Mouse (Mus musculus) megakaryocyte, embryonic 14.5 days (primary cell): ENCODE data around the gene Kank2. TPM values are rescaled to one million over a fixed set of nuclear protein-coding genes. Genes with fewer than 3 reads are reported as not detected.
"Not testable (repeated sequence)": the region's sequence is repeated elsewhere in the genome, so short reads cannot be mapped to it uniquely, and the experiment has no call there.

Experiments used
- H3K27me3 ChIP-seq: replicated peaks from 2 replicates; pipeline ENCODE3; 2012; ENCODE audit warnings: inconsistent platforms
- H3K36me3 ChIP-seq: replicated peaks from 2 replicates; pipeline ENCODE3; 2012; ENCODE audit warnings: low read length, inconsistent platforms, mixed read lengths
- H3K4me1 ChIP-seq: 2 replicates; pipeline ENCODE4 v1.6.1; 2012; ENCODE audit warnings: inconsistent platforms
- H3K4me3 ChIP-seq: replicated peaks from 2 replicates; pipeline ENCODE3; 2012; ENCODE audit warnings: moderate library complexity, mild to moderate bottlenecking, inconsistent platforms
- H3K9me3 ChIP-seq: 2 replicates; pipeline ENCODE4 v1.6.1; 2012; ENCODE audit warnings: inconsistent platforms
- FLI1 ChIP-seq: IDR thresholded peaks from 2 replicates; pipeline ENCODE4 v1.6.1; 2012; ENCODE audit warnings: low read length, inconsistent platforms, mixed read lengths
- GATA1 ChIP-seq: IDR thresholded peaks from 3 replicates; pipeline ENCODE4 v1.6.1; 2012; ENCODE audit warnings: mixed read lengths, low read length, inconsistent platforms, borderline replicate concordance
- polyA plus RNA-seq: library from polyadenylated mRNA; stranded (reverse); fragments of >175 nt; gene quantifications from 2 replicates; pipeline ENCODE4 v1.2.3, GENCODE M21; 2012; ENCODE audit warnings: low replicate concordance; ENCODE audit not compliant: insufficient read depth

The Kank2 gene
- polyA plus RNA-seq, 1 experiment: 0.51 TPM

GRCm38 (mm10) chr9:21787654-21788053 is 10.9 kb downstream of the Kank2 start:
- Histone ChIP-seq H3K4me1 (peaks cover 15% of the 10 kb centered on the region), H3K36me3 (no peaks in the 10 kb centered on the region), H3K27me3 (peaks cover 13% of the 10 kb centered on the region), H3K9me3 (no peaks in the 10 kb centered on the region), H3K4me3 (no peak overlapping the region)
- TF ChIP-seq GATA1 (no peak), FLI1 (no peak)

GRCm38 (mm10) chr9:21786906-21787305 is 11.6 kb downstream of the Kank2 start:
- Histone ChIP-seq H3K27me3 (peaks cover 12% of the 10 kb centered on the region), H3K4me3 (no peak overlapping the region), H3K36me3 (no peaks in the 10 kb centered on the region), H3K4me1 (peaks cover 12% of the 10 kb centered on the region), H3K9me3 (no peaks in the 10 kb centered on the region)
- TF ChIP-seq GATA1 (no peak), FLI1 (no peak)

GRCm38 (mm10) chr9:21786309-21786708 is 12.2 kb downstream of the Kank2 start:
- H3K36me3 ChIP-seq, H3K9me3 ChIP-seq, H3K27me3 ChIP-seq, H3K4me3 ChIP-seq: not testable (repeated sequence)
- H3K4me1 ChIP-seq: peaks cover 14% of the 10 kb centered on the region

- no peaks in the 10 kb centered on the region for H3K9me3 ChIP-seq
- TF ChIP-seq FLI1 (no peak), GATA1 (no peak)
- H3K4me1 ChIP-seq: peaks cover 15% of the 10 kb centered on the region
- H3K27me3 ChIP-seq: peaks cover 6% of the 10 kb centered on the region
- H3K36me3 ChIP-seq: peaks cover 6% of the 10 kb centered on the region
- H3K4me3 ChIP-seq: no peak overlapping the region
These were observed 13.8 kb downstream of the Kank2 start for GRCm38 (mm10) chr9:21784517-21785307.

DNA sequence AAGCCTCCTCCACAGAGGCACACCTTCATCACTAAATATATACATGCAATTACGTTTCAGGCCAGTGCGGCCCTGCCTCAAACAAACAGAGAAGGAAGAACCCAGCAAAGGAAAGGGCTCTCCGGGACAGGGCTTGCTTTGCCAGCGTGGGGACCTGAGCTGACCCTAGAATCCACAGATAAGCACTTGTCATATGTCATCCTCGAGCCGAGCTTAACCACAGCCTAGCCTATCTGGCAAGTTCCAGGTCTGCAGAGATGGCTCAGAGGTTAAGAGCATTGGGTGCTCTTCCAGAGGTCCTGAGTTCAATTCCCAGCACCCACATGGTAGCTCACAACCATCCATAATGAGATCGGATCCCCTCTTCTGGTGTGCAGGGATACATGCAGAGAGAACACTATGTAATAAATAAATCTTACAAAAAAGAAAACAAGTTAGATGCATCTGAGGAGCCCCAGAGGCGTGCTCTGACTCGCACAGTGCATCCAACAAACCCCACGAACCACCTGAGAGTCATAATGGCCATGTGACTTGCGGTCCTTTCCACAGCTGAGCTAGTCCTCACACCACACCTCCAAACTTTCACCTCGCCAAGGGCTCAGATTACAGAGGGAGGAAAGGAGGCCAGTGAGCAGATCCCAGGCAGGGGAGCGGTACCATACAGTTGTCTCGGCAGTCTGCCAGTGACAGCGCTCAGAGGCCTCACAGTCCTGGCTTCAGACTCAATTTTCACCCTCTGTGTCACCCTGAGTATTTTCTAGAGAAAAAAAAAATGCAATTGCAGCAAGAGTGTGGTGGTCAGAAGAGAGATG is 16.7 kb downstream of the Kank2 start:
- peaks cover 5% of the 10 kb centered on the region for H3K9me3 ChIP-seq
- TF ChIP-seq FLI1: no peak
- no peak for TF ChIP-seq GATA1
- no peak overlapping the region for H3K4me3 ChIP-seq
- peaks cover 11% of the 10 kb centered on the region for H3K4me1 ChIP-seq
- peaks cover 4% of the 10 kb centered on the region for H3K27me3 ChIP-seq
- H3K36me3 ChIP-seq: peaks cover 22% of the 10 kb centered on the region

DNA sequence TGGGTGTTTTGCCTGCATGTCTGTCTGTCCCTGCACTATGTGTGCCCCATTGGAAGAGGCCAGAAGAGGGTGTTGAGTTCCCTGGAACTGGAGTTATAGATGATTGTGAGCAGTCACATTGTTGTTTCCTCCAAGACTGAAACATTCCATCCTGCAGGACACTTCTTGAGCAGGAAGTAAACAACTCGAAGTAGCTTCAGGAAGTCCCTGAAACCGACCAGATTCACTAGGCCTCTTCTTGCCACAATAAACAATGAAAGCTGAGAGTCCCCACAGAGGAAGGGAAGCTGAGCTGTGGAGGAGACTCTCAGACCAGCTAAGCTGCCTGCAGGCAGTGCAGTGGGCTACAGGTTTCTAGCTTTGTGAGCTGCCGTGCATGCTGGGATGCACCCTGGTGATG is 20.8 kb downstream of the Kank2 start:
- Histone ChIP-seq H3K4me3 (no peak overlapping the region), H3K4me1 (peaks cover 18% of the 10 kb centered on the region), H3K9me3 (peaks cover 8% of the 10 kb centered on the region), H3K27me3 (peaks cover 10% of the 10 kb centered on the region), H3K36me3 (peaks cover 25% of the 10 kb centered on the region)
- TF ChIP-seq FLI1: no peak
- TF ChIP-seq GATA1: no peak

DNA sequence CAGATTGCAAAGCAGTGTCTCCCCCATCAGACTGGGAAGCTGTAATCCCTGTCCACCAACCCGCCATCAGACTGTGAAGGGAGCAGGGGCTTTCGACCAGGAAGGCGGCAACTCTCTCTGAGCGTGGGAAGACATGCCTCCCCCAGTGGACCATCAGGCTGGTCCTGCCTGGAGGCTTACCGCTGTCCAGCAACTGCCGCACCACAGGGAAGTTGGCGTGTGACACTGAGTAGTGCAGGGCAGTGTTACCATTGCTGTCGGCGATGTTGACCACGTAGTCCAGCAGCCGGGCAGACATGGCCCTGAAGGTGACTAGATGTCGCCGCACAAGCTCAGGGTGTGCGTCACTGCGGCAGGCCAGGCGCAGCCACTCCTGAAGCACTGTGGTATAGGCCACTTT is 24.2 kb downstream of the Kank2 start:
- no peak for TF ChIP-seq GATA1
- no peak for TF ChIP-seq FLI1
- Histone ChIP-seq H3K9me3 (peaks cover 8% of the 10 kb centered on the region), H3K4me1 (peaks cover 11% of the 10 kb centered on the region), H3K4me3 (peak overlapping the region; percentile 19), H3K27me3 (peaks cover 19% of the 10 kb centered on the region), H3K36me3 (peaks cover 17% of the 10 kb centered on the region)

DNA sequence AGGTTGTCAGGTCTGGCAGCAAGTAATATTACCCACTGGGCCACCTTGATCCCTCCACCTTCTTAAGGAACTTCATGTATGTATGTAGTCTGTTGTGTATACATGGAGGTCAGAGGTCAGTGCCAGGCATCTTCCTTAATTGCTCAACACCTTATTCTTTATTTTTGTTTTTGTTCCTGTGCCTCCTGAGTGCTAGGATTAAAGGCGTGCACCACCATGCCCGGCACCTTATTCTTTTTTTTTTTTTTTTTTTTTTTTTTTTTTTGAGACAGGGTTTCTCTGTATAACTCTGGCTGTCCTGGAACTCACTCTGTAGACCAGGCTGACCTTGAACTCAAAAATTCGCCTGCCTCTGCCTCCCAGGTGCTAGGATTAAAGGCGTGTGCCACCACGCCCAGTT is 25.1 kb downstream of the Kank2 start:
- Histone ChIP-seq H3K27me3 (peaks cover 21% of the 10 kb centered on the region), H3K4me1 (peaks cover 15% of the 10 kb centered on the region)
- H3K9me3 ChIP-seq, H3K4me3 ChIP-seq, H3K36me3 ChIP-seq: not testable (repeated sequence)

GRCm38 (mm10) chr9:21769558-21770183 is 28.9 kb downstream of the Kank2 start:
- Histone ChIP-seq H3K9me3 (no peaks in the 10 kb centered on the region), H3K27me3 (peaks cover 29% of the 10 kb centered on the region), H3K4me3 (no peak overlapping the region), H3K36me3 (peaks cover 4% of the 10 kb centered on the region), H3K4me1 (peaks cover 20% of the 10 kb centered on the region)
- TF ChIP-seq FLI1 (no peak), GATA1 (no peak)

- TF ChIP-seq FLI1: no peak
- no peak for TF ChIP-seq GATA1
- H3K9me3 ChIP-seq: no peaks in the 10 kb centered on the region
These were observed 29.8 kb downstream of the Kank2 start for GRCm38 (mm10) chr9:21768511-21769411.

More at GRCm38 (mm10) chr9:21768511-21769411, 29.8 kb downstream of the Kank2 start:
- Histone ChIP-seq H3K36me3 (no peaks in the 10 kb centered on the region), H3K4me3 (no peak overlapping the region), H3K4me1 (peaks cover 17% of the 10 kb centered on the region), H3K27me3 (peaks cover 25% of the 10 kb centered on the region)
